ENCODE assay signal across 8 mouse cellular contexts in the genomic region with DNA sequence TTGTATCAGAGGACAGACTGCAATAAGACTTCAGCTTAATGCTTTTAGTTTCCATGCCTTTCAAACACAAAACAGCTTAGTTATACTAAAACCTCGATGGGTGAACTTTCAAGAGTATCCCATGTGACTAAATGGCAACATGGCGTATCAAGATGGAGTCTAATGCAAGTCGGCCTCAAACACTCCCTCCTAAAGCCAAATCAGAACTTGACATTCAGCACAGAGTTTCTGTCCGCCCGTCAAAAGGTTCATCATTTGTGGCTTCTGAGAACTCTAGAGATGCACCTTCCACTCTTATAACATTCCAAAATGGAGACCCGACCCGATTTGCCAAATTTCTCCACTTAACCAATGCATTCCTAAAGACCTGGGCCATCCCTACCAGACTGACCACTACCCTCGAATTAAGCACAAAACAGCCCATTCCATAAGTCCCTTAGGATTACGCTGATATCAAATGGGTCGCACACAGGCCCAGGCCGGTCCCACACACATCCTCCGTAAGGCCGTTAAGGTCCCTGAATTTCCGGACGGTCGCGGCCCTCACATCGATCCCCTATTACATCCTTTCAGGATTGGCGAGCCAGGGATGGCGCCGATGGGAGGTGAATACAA. TPM values are rescaled to one million over a fixed set of nuclear protein-coding genes. Genes with fewer than 3 reads are reported as not detected.
DNase-seq lines count a peak whose midpoint lies in the region; ATAC-seq and TF ChIP-seq lines count a peak whose summit lies in the region.

No protein-coding gene starts in this region.

- no peak for ATAC-seq in hindbrain, embryonic 12.5 days (ENCODE audit: low FRiP score)
- ATAC-seq in midbrain, embryonic 15.5 days (replicated peaks), result peak; percentile 76
- ATAC-seq in inflammation-experienced regulatory T-cells, adult 6 months, result no peak

- H3K27me3 ChIP-seq in hindbrain, embryonic 12.5 days, result no peaks in the 10 kb centered on the region
- H3K27me3 ChIP-seq in midbrain, embryonic 15.5 days (replicated peaks), result no peaks in the 10 kb centered on the region

- peaks cover 2% of the 10 kb centered on the region; the same call in 1 of the 2 replicates for H3K4me1 ChIP-seq in bone marrow, adult 2 months (ENCODE audit: control insufficient read depth, insufficient read depth, low read length)
- H3K4me1 ChIP-seq in hindbrain, embryonic 12.5 days, result peaks cover 23% of the 10 kb centered on the region
- H3K4me1 ChIP-seq in midbrain, embryonic 15.5 days, result peaks cover 22% of the 10 kb centered on the region

- H3K27ac ChIP-seq in left cerebral cortex, adult 2 months, result peak overlapping the region; percentile 88
- peak overlapping the region; percentile 15; the same call in 1 of the 2 replicates for H3K27ac ChIP-seq in bone marrow, adult 2 months (ENCODE audit: control insufficient read depth, insufficient read depth, low read depth, low read length, poor library complexity)
- H3K27ac ChIP-seq in hindbrain, embryonic 12.5 days, result peak overlapping the region; percentile 95
- H3K27ac ChIP-seq in midbrain, embryonic 15.5 days, result peak overlapping the region; percentile 83

- intact Hi-C loops in left cerebral cortex, adult 2 months (cut with DNase I), result loop anchor here (5.0 kb wide), 1 partner anchor 250 kb away; a partner anchor contains a TSS
- intact Hi-C loops in left cerebral cortex, postnatal 36 days (cut with DNase I), result loop anchor here (5.0 kb wide), 2 partner anchors 250 to 330 kb away; a partner anchor contains a TSS

- DNase-seq in left cerebral cortex, adult 2 months (ENCODE audit: extremely low spot score in 1 of 2, low spot score in 2 of 2), result no peak
- DNase-seq in left cerebral cortex, postnatal 36 days (ENCODE audit: low spot score in 2 of 2), result no peak
- no peak for DNase-seq in layer of hippocampus, adult 9-10 months (ENCODE audit: low spot score)
- DNase-seq in c-Kit-positive CD71-positive TER-119-positive erythroid progenitor cells, embryonic 14.5 days (ENCODE audit: low spot score), result no peak

- peak overlapping the region; percentile 77 for H3K4me2 ChIP-seq in hindbrain, embryonic 12.5 days (replicated peaks)
- peak overlapping the region; percentile 67 for H3K4me2 ChIP-seq in midbrain, embryonic 15.5 days

- no peak for TF ChIP-seq CTCF in left cerebral cortex, adult 2 months (IDR thresholded peaks at IDR 0.05)
- TF ChIP-seq CTCF in bone marrow, adult 2 months (IDR thresholded peaks at IDR 0.05; ENCODE audit: control insufficient read depth, insufficient read depth, low read length), result no peak

- TF ChIP-seq POLR2A in bone marrow, adult 2 months (IDR thresholded peaks at IDR 0.05; ENCODE audit: borderline replicate concordance, control insufficient read depth, low read depth, low read length), result no peak

- H3K4me3 ChIP-seq in left cerebral cortex, adult 2 months, result peak overlapping the region; percentile 89
- peak overlapping the region; percentile 72 for H3K4me3 ChIP-seq in bone marrow, adult 2 months (replicated peaks; ENCODE audit: control insufficient read depth, low read depth, low read length)
- peak overlapping the region; percentile 67 for H3K4me3 ChIP-seq in hindbrain, embryonic 12.5 days
- H3K4me3 ChIP-seq in midbrain, embryonic 15.5 days, result peak overlapping the region; percentile 59

- WGBS in bone marrow, adult 2 months, result under 1% methylated on average over 21 of the region's 21 CpGs
- under 1% methylated on average over 21 of the region's 21 CpGs for WGBS in hindbrain, embryonic 12.5 days
- under 1% methylated on average over 21 of the region's 21 CpGs for WGBS in midbrain, embryonic 15.5 days

- H3K9ac ChIP-seq in hindbrain, embryonic 12.5 days, result peak overlapping the region; percentile 90
- H3K9ac ChIP-seq in midbrain, embryonic 15.5 days, result peak overlapping the region; percentile 78

- no peaks in the 10 kb centered on the region for H3K9me3 ChIP-seq in hindbrain, embryonic 12.5 days (replicated peaks)
- H3K9me3 ChIP-seq in midbrain, embryonic 15.5 days, result no peaks in the 10 kb centered on the region

- peaks cover 44% of the 10 kb centered on the region for H3K36me3 ChIP-seq in hindbrain, embryonic 12.5 days
- H3K36me3 ChIP-seq in midbrain, embryonic 15.5 days (replicated peaks), result peaks cover 28% of the 10 kb centered on the region

RNA-seq across cellular contexts. Expression of a gene that starts 8.4 kb away (rescaled TPM):
- 100 to 1,000 TPM; 429 to 434 TPM for total RNA-seq in left cerebral cortex, adult 2 months (2021)
- total RNA-seq in left cerebral cortex, postnatal 36 days (2021), result 100 to 1,000 TPM; 424 to 526 TPM
- polyA plus RNA-seq in bone marrow, adult 2 months (2011; ENCODE audit: insufficient read depth, insufficient read length, low replicate concordance, missing spikeins), result 10.7 and 13.4 TPM in 2 replicates
- 11.6 and 14.3 TPM in 2 replicates for polyA plus RNA-seq in hindbrain, embryonic 12.5 days (2016; fragmentation: Nextera tagmentation; extraction: Ambion mirVana)
- 61.4 and 62.1 TPM in 2 replicates for polyA plus RNA-seq in midbrain, embryonic 15.5 days (2015; fragmentation: Nextera tagmentation; extraction: Ambion mirVana)
- polyA plus RNA-seq in inflammation-experienced regulatory T-cells, adult 6 months (2017; shearing (Covaris generic)), result 1 to 10 TPM in 1 of 3 experiments, under 1 TPM in 1, not detected in 1; 0.77 to 1.7 TPM

RNA-seq across cellular contexts. Expression of a gene that starts 8.9 kb away (rescaled TPM):
- total RNA-seq in left cerebral cortex, adult 2 months (2021), result 100 to 1,000 TPM; 439 to 468 TPM
- 100 to 1,000 TPM; 416 to 501 TPM for total RNA-seq in left cerebral cortex, postnatal 36 days (2021)
- 708 and 1,315 TPM in 2 replicates for polyA plus RNA-seq in bone marrow, adult 2 months (2011; ENCODE audit: insufficient read depth, insufficient read length, low replicate concordance, missing spikeins)
- polyA plus RNA-seq in hindbrain, embryonic 12.5 days (2016; fragmentation: Nextera tagmentation; extraction: Ambion mirVana), result 642 and 670 TPM in 2 replicates
- 522 and 525 TPM in 2 replicates for polyA plus RNA-seq in midbrain, embryonic 15.5 days (2015; fragmentation: Nextera tagmentation; extraction: Ambion mirVana)
- polyA plus RNA-seq in inflammation-experienced regulatory T-cells, adult 6 months (2017; shearing (Covaris generic)), result 1,000 to 10,000 TPM; 2,844 to 4,969 (median 3,861) TPM

RNA-seq across cellular contexts. Expression of a gene that starts 50.2 kb away (rescaled TPM):
- 10 to 100 TPM; 23.7 to 26.4 TPM for total RNA-seq in left cerebral cortex, adult 2 months (2021)
- 10 to 100 TPM; 23.1 to 30.4 TPM for total RNA-seq in left cerebral cortex, postnatal 36 days (2021)
- polyA plus RNA-seq in bone marrow, adult 2 months (2011; ENCODE audit: insufficient read depth, insufficient read length, low replicate concordance, missing spikeins), result 17.0 and 26.6 TPM in 2 replicates
- 42.1 and 44.0 TPM in 2 replicates for polyA plus RNA-seq in hindbrain, embryonic 12.5 days (2016; fragmentation: Nextera tagmentation; extraction: Ambion mirVana)
- polyA plus RNA-seq in midbrain, embryonic 15.5 days (2015; fragmentation: Nextera tagmentation; extraction: Ambion mirVana), result 42.5 and 43.5 TPM in 2 replicates
- polyA plus RNA-seq in inflammation-experienced regulatory T-cells, adult 6 months (2017; shearing (Covaris generic)), result 10 to 100 TPM; 12.2 to 15.9 (median 12.3) TPM

Comparison
In these comparisons a context has a peak if more than half of its experiments do, and no peak if none do; other contexts are left out.
1. H3K27ac ChIP-seq: peak in every context shown above with its lines; median percentile 95 in hindbrain, embryonic 12.5 days; 88 in left cerebral cortex, adult 2 months; 83 in midbrain, embryonic 15.5 days; 15 in bone marrow, adult 2 months.